Mouse (Mus musculus) embryonic fibroblast, embryonic 13.5 days (primary cell): ENCODE measurements at regions not wholly inside any gene's neighbourhood (a gene's known extent, or its start where the extent isn't known, plus 50 kb on each side); places are given as distances from the start of the nearest gene placed in this dataset.

Source experiments
- CTCF ChIP-seq: IDR thresholded peaks from 2 replicates; pipeline ENCODE4 v1.5.1; 2011; ENCODE audit warnings: mild to moderate bottlenecking, control low read depth, low read length, moderate library complexity, borderline replicate concordance; ENCODE audit not compliant: insufficient read depth
- POLR2A ChIP-seq: IDR thresholded peaks from 2 replicates; pipeline ENCODE4 v1.6.1; 2011; ENCODE audit warnings: low read depth, mild to moderate bottlenecking, control low read depth, low read length, moderate library complexity

- TF ChIP-seq CTCF (no peak), POLR2A (no peak)
Measured at GRCm38 (mm10) chr9:23651300-23651699, 428.4 kb downstream of the Bmper start.
